21 mouse cellular contexts compared by ENCODE assay signal in the genomic region with DNA sequence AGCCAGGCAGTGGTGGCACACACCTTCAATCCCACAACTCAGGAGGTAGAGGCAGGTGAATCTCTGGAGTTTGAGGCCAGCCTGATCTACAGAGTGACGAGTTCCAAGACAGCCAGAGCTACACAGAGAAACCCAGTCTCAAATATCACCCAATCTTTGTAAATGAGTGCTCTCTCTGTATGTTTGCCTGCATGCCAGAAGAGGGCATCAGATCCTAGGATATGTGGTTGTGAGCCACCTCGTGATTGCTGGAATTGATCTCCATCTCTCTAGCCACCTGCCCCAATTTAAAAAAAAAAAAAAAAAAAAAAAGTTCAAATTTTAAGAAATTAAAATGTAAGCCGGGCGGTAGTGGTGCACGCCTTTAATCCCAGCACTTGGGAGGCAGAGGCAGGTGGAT. TPM values are rescaled to one million over a fixed set of nuclear protein-coding genes. Genes with fewer than 3 reads are reported as not detected.
DNase-seq lines count a peak whose midpoint lies in the region; ATAC-seq and TF ChIP-seq lines count a peak whose summit lies in the region.
"Had no signal": no experiment of that assay in that cellular context is flagged by ENCODE, and none has a peak within 500 bp of the region (broad histone marks: within the 10 kb centered on the region; RNA-seq: fewer than 3 reads in every experiment).

No protein-coding gene starts in this region.

- no peaks in the 10 kb centered on the region for H3K4me1 ChIP-seq in forebrain, embryonic 14.5 days (ENCODE audit: control insufficient read depth, insufficient read depth, low read length)
- H3K4me1 ChIP-seq in forebrain, embryonic 13.5 days = no peaks in the 10 kb centered on the region
- no peaks in the 10 kb centered on the region for H3K4me1 ChIP-seq in kidney, embryonic 16.5 days (ENCODE audit: insufficient read depth, low read length)
- H3K4me1 ChIP-seq in midbrain, postnatal 0 days (ENCODE audit: insufficient read depth, low read length) = no peaks in the 10 kb centered on the region
- no peaks in the 10 kb centered on the region for H3K4me1 ChIP-seq in midbrain, embryonic 15.5 days
- H3K4me1 ChIP-seq in stomach, postnatal 0 days (replicated peaks; ENCODE audit: control insufficient read depth, insufficient read depth) = no peaks in the 10 kb centered on the region
- H3K4me1 ChIP-seq: forebrain, embryonic 12.5 days; lung, embryonic 15.5 days; stomach, embryonic 15.5 days had no signal

- WGBS in forebrain, embryonic 14.5 days = 83% methylated on average over 5 of the region's 5 CpGs
- WGBS in forebrain, embryonic 13.5 days = 81% methylated on average over 5 of the region's 5 CpGs
- WGBS in kidney, embryonic 16.5 days = 73% methylated on average over 5 of the region's 5 CpGs
- 79% methylated on average over 5 of the region's 5 CpGs for WGBS in midbrain, postnatal 0 days
- WGBS in midbrain, embryonic 15.5 days = 73% methylated on average over 5 of the region's 5 CpGs
- WGBS in stomach, postnatal 0 days = 76% methylated on average over 5 of the region's 5 CpGs

- TF ChIP-seq CTCF in midbrain, postnatal 0 days (IDR thresholded peaks at IDR 0.05) = peak; percentile 60
- TF ChIP-seq CTCF in stomach, postnatal 0 days (IDR thresholded peaks at IDR 0.05; ENCODE audit: low read depth) = peak; percentile 57

- H3K27me3 ChIP-seq in forebrain, embryonic 14.5 days (replicated peaks; ENCODE audit: control insufficient read depth, insufficient read depth, low read length) = no peaks in the 10 kb centered on the region
- no peaks in the 10 kb centered on the region for H3K27me3 ChIP-seq in forebrain, embryonic 13.5 days
- H3K27me3 ChIP-seq in kidney, embryonic 16.5 days (ENCODE audit: insufficient read depth, low read length) = no peaks in the 10 kb centered on the region
- H3K27me3 ChIP-seq in midbrain, postnatal 0 days (ENCODE audit: insufficient read depth, low read length) = no peaks in the 10 kb centered on the region
- no peaks in the 10 kb centered on the region for H3K27me3 ChIP-seq in midbrain, embryonic 15.5 days (replicated peaks)
- no peaks in the 10 kb centered on the region for H3K27me3 ChIP-seq in stomach, postnatal 0 days (ENCODE audit: control insufficient read depth, insufficient read depth, low read length)
- H3K27me3 ChIP-seq: forebrain, embryonic 12.5 days; heart, embryonic 15.5 days; lung, embryonic 15.5 days; stomach, embryonic 15.5 days had no signal

- peak; percentile 39 for DNase-seq in forebrain, embryonic 14.5 days (ENCODE audit: low spot score)
- no peak for DNase-seq in kidney, postnatal 25 days
- no peak for DNase-seq in midbrain, postnatal 0 days (ENCODE audit: low spot score)
- no peak for DNase-seq in stomach, postnatal 0 days (ENCODE audit: low spot score)
- DNase-seq in Muller cell, postnatal 12 days (ENCODE audit: inconsistent ontology term) = no peak
- DNase-seq: adrenal gland, postnatal 14 days; B cell, adult 2 months; cerebellum, adult 9-10 months; embryo, embryonic 11 days; heart, adult 18-20 months; kidney, postnatal 36 days; liver; right cerebral cortex, postnatal 14 days had no signal

- H3K27ac ChIP-seq in forebrain, embryonic 14.5 days (ENCODE audit: low read depth, low read length) = no peak overlapping the region
- H3K27ac ChIP-seq in forebrain, embryonic 13.5 days = no peak overlapping the region
- no peak overlapping the region for H3K27ac ChIP-seq in kidney, embryonic 16.5 days (ENCODE audit: low read length)
- H3K27ac ChIP-seq in midbrain, postnatal 0 days (ENCODE audit: low read depth, low read length) = no peak overlapping the region
- H3K27ac ChIP-seq in midbrain, embryonic 15.5 days = no peak overlapping the region
- no peak overlapping the region for H3K27ac ChIP-seq in stomach, postnatal 0 days (replicated peaks)
- H3K27ac ChIP-seq: forebrain, embryonic 12.5 days; heart, embryonic 15.5 days; lung, embryonic 15.5 days; stomach, embryonic 15.5 days had no signal

- no peak overlapping the region for H3K4me3 ChIP-seq in forebrain, embryonic 14.5 days (ENCODE audit: low read depth, low read length)
- no peak overlapping the region for H3K4me3 ChIP-seq in forebrain, embryonic 13.5 days
- H3K4me3 ChIP-seq in kidney, embryonic 16.5 days (ENCODE audit: low read length) = no peak overlapping the region
- H3K4me3 ChIP-seq in midbrain, postnatal 0 days (ENCODE audit: low read depth, low read length) = no peak overlapping the region
- H3K4me3 ChIP-seq in midbrain, embryonic 15.5 days = no peak overlapping the region
- H3K4me3 ChIP-seq in stomach, postnatal 0 days (ENCODE audit: low read depth, low read length) = no peak overlapping the region
- H3K4me3 ChIP-seq: forebrain, embryonic 12.5 days; heart, embryonic 15.5 days; lung, embryonic 15.5 days; stomach, embryonic 15.5 days had no signal

- no peak overlapping the region for H3K9ac ChIP-seq in forebrain, embryonic 14.5 days (ENCODE audit: low read length)
- H3K9ac ChIP-seq in forebrain, embryonic 13.5 days = no peak overlapping the region
- H3K9ac ChIP-seq in kidney, embryonic 16.5 days (replicated peaks; ENCODE audit: low read length) = no peak overlapping the region
- H3K9ac ChIP-seq in midbrain, postnatal 0 days (replicated peaks; ENCODE audit: low read length, poor library complexity, severe bottlenecking) = no peak overlapping the region
- H3K9ac ChIP-seq in midbrain, embryonic 15.5 days = no peak overlapping the region
- H3K9ac ChIP-seq in stomach, postnatal 0 days (ENCODE audit: low read length) = no peak overlapping the region
- H3K9ac ChIP-seq: forebrain, embryonic 12.5 days; heart, embryonic 15.5 days; lung, embryonic 15.5 days; stomach, embryonic 15.5 days had no signal

- no peaks in the 10 kb centered on the region for H3K9me3 ChIP-seq in forebrain, embryonic 14.5 days (replicated peaks; ENCODE audit: control insufficient read depth, low read length)
- no peaks in the 10 kb centered on the region for H3K9me3 ChIP-seq in forebrain, embryonic 13.5 days (replicated peaks)
- H3K9me3 ChIP-seq in kidney, embryonic 16.5 days (ENCODE audit: low read length) = no peaks in the 10 kb centered on the region
- no peaks in the 10 kb centered on the region for H3K9me3 ChIP-seq in midbrain, postnatal 0 days (ENCODE audit: low read length)
- no peaks in the 10 kb centered on the region for H3K9me3 ChIP-seq in midbrain, embryonic 15.5 days
- H3K9me3 ChIP-seq in stomach, postnatal 0 days (ENCODE audit: control insufficient read depth, low read length) = no peaks in the 10 kb centered on the region
- H3K9me3 ChIP-seq: forebrain, embryonic 12.5 days; heart, embryonic 15.5 days; lung, embryonic 15.5 days; stomach, embryonic 15.5 days had no signal

- H3K36me3 ChIP-seq in forebrain, embryonic 14.5 days (ENCODE audit: control insufficient read depth, insufficient read depth, low read length) = peaks cover 93% of the 10 kb centered on the region
- peaks cover 87% of the 10 kb centered on the region for H3K36me3 ChIP-seq in forebrain, embryonic 13.5 days (ENCODE audit: poor library complexity, severe bottlenecking)
- H3K36me3 ChIP-seq in kidney, embryonic 16.5 days (ENCODE audit: insufficient read depth, low read length) = peaks cover 82% of the 10 kb centered on the region
- peaks cover 58% of the 10 kb centered on the region for H3K36me3 ChIP-seq in midbrain, postnatal 0 days (ENCODE audit: insufficient read depth, low read length)
- H3K36me3 ChIP-seq in midbrain, embryonic 15.5 days (replicated peaks) = peaks cover 47% of the 10 kb centered on the region
- peaks cover 37% of the 10 kb centered on the region for H3K36me3 ChIP-seq in stomach, postnatal 0 days (ENCODE audit: control insufficient read depth, insufficient read depth, low read length)

- TF ChIP-seq EP300 in stomach, postnatal 0 days (optimal IDR thresholded peaks at IDR 0.05) = no peak

- no peak for ATAC-seq in forebrain, embryonic 14.5 days
- ATAC-seq in forebrain, embryonic 13.5 days = no peak
- 0 out of 2 replicates have a peak, but pooled peaks have one; percentile 15 for ATAC-seq in kidney, embryonic 16.5 days (ENCODE audit: low FRiP score, low TSS enrichment)
- ATAC-seq in midbrain, postnatal 0 days (ENCODE audit: low FRiP score) = no peak
- no peak for ATAC-seq in midbrain, embryonic 15.5 days (replicated peaks)
- no peak for ATAC-seq in stomach, postnatal 0 days (ENCODE audit: low FRiP score, low TSS enrichment)
- ATAC-seq: midbrain, embryonic 16.5 days had no signal

- no peak overlapping the region for H3K4me2 ChIP-seq in forebrain, embryonic 14.5 days (ENCODE audit: low read length)
- no peak overlapping the region for H3K4me2 ChIP-seq in forebrain, embryonic 13.5 days
- H3K4me2 ChIP-seq in kidney, embryonic 16.5 days (replicated peaks; ENCODE audit: low read depth, low read length) = no peak overlapping the region
- H3K4me2 ChIP-seq in midbrain, postnatal 0 days (ENCODE audit: low read depth, low read length, poor library complexity, severe bottlenecking) = no peak overlapping the region
- H3K4me2 ChIP-seq in midbrain, embryonic 15.5 days = no peak overlapping the region
- H3K4me2 ChIP-seq in stomach, postnatal 0 days (replicated peaks; ENCODE audit: low read depth) = no peak overlapping the region
- H3K4me2 ChIP-seq: forebrain, embryonic 12.5 days; heart, embryonic 15.5 days; lung, embryonic 15.5 days; stomach, embryonic 15.5 days had no signal

RNA-seq across cellular contexts. Expression of gene Kif1b, which starts 41.5 kb away (rescaled TPM):
- polyA plus RNA-seq in forebrain, embryonic 14.5 days (2014; fragmentation: Nextera tagmentation; extraction: Ambion mirVana) = 101 and 132 TPM in 2 replicates
- 136 TPM in 2 replicates for polyA plus RNA-seq in forebrain, embryonic 13.5 days (2015; fragmentation: Nextera tagmentation; extraction: Ambion mirVana)
- 25.7 and 29.9 TPM in 2 replicates for polyA plus RNA-seq in kidney, embryonic 16.5 days (2015; fragmentation: Nextera tagmentation; extraction: Ambion mirVana)
- 308 and 425 TPM in 2 replicates for total RNA-seq in midbrain, postnatal 0 days (2014; rRNA removed)
- 183 and 215 TPM in 2 replicates for polyA plus RNA-seq in midbrain, postnatal 0 days (2015; fragmentation: Nextera tagmentation; extraction: Ambion mirVana)
- polyA plus RNA-seq in midbrain, embryonic 15.5 days (2015; fragmentation: Nextera tagmentation; extraction: Ambion mirVana) = 147 and 154 TPM in 2 replicates
- 18.0 and 23.9 TPM in 2 replicates for polyA plus RNA-seq in stomach, postnatal 0 days (2015; fragmentation: Nextera tagmentation; extraction: Ambion mirVana)
